In genomic region chr12:25116126-25116525, GRCm38 (mm10) we compare ENCODE assay signal across 32 mouse cellular contexts.
"Had no signal": no experiment of that assay in that cellular context is flagged by ENCODE, and none has a peak within 500 bp of the region (broad histone marks: within the 10 kb centered on the region; RNA-seq: fewer than 3 reads in every experiment).

No protein-coding gene starts in this region.

- H3K4me2 ChIP-seq: heart, embryonic 11.5 days; heart, embryonic 12.5 days; heart, embryonic 13.5 days; heart, embryonic 15.5 days; hindbrain, embryonic 12.5 days; hindbrain, embryonic 13.5 days; hindbrain, embryonic 14.5 days; hindbrain, embryonic 15.5 days; intestine, embryonic 15.5 days; kidney, embryonic 15.5 days had no signal

- DNase-seq: heart, postnatal 10 days; heart, postnatal 14 days; heart, postnatal 36 days; heart, postnatal 4 days; kidney, adult 11 months; kidney, adult 18-20 months; kidney, adult 8-10 months; kidney, postnatal 25 days; kidney, postnatal 36 days; kidney, postnatal 4 days; layer of hippocampus, adult 9-11 months; layer of hippocampus, postnatal 36 days had no signal

- H3K27ac ChIP-seq: heart, embryonic 10.5 days; heart, embryonic 13.5 days; heart, embryonic 15.5 days; hindbrain, embryonic 12.5 days; hindbrain, embryonic 13.5 days; hindbrain, embryonic 14.5 days; hindbrain, embryonic 15.5 days; hindbrain, postnatal 0 days; intestine, embryonic 15.5 days; kidney, embryonic 15.5 days; kidney, postnatal 0 days; layer of hippocampus, adult 2 months; left cerebral cortex, adult 2 months had no signal

- H3K36me3 ChIP-seq: heart, embryonic 10.5 days; heart, embryonic 12.5 days; heart, embryonic 13.5 days; heart, embryonic 15.5 days; hindbrain, embryonic 10.5 days; hindbrain, embryonic 12.5 days; hindbrain, embryonic 13.5 days; hindbrain, embryonic 15.5 days; intestine, embryonic 15.5 days; kidney, embryonic 15.5 days had no signal

- H3K27me3 ChIP-seq: heart, embryonic 12.5 days; heart, embryonic 13.5 days; heart, embryonic 15.5 days; hindbrain, embryonic 15.5 days; intestine, embryonic 15.5 days; kidney, embryonic 15.5 days had no signal

- ATAC-seq: hindbrain, embryonic 16.5 days; hindbrain, postnatal 0 days; inflammation-experienced regulatory T-cells, adult 6 months; intestine, embryonic 16.5 days; intestine, postnatal 0 days had no signal

- H3K9me3 ChIP-seq: heart, embryonic 10.5 days; heart, embryonic 15.5 days; hindbrain, embryonic 12.5 days; hindbrain, embryonic 13.5 days; hindbrain, embryonic 15.5 days; intestine, embryonic 15.5 days; kidney, embryonic 15.5 days had no signal

- H3K4me3 ChIP-seq: heart, embryonic 10.5 days; heart, embryonic 12.5 days; heart, embryonic 13.5 days; heart, embryonic 15.5 days; hindbrain, embryonic 10.5 days; hindbrain, embryonic 12.5 days; hindbrain, embryonic 13.5 days; hindbrain, embryonic 15.5 days; intestine, embryonic 15.5 days; kidney, embryonic 15.5 days; layer of hippocampus, adult 2 months; left cerebral cortex, adult 2 months had no signal

- H3K9ac ChIP-seq: heart, embryonic 12.5 days; heart, embryonic 13.5 days; heart, embryonic 15.5 days; hindbrain, embryonic 12.5 days; hindbrain, embryonic 13.5 days; hindbrain, embryonic 14.5 days; hindbrain, embryonic 15.5 days; intestine, embryonic 15.5 days; kidney, embryonic 15.5 days had no signal
